Mouse (Mus musculus) liver, postnatal 0 days (tissue): ENCODE measurements around the gene Orai1.

Experiments used
- CTCF ChIP-seq: sonication (generic); IDR thresholded peaks from 2 replicates; pipeline ENCODE4 v1.5.1; 2016; ENCODE audit warnings: antibody characterized with exemption, low read depth
- EP300 ChIP-seq: IDR thresholded peaks from 2 replicates; pipeline ENCODE4 v1.6.1; 2016; ENCODE audit warnings: antibody characterized with exemption, low read depth, mild to moderate bottlenecking

GRCm38 (mm10) chr5:123043856-123044255 is 29.0 kb downstream of the Orai1 start:
- TF ChIP-seq CTCF (peak; percentile 76), EP300 (no peak)
